Mouse (Mus musculus): ENCODE data around the gene Spice1. TPM values are rescaled to one million over a fixed set of nuclear protein-coding genes. Genes with fewer than 3 reads are reported as not detected.
A peak's percentile ranks its signal among the peaks of the same experiment; 100 is the strongest.

The Spice1 gene
- polyA plus RNA-seq, 1 experiment from 2014 or later: 32.2 TPM

- Histone ChIP-seq H3K36me3 (no peaks in the 10 kb centered on the region), H3K27me3 (peaks cover 34% of the 10 kb centered on the region), H3K9me3 (0 out of 2 replicates have a peak, but pooled peaks cover 4% of the 10 kb centered on the region), H3K27ac (no peak overlapping the region), H3K4me3 (replicated peaks) (peak overlapping the region; percentile 61), H3K9ac (replicated peaks) (peak overlapping the region; percentile 72), H3K4me2 (peak overlapping the region; percentile 99), H3K4me1 (replicated peaks) (peaks cover 13% of the 10 kb centered on the region)
- peak; percentile 56; the same call in 1 of the 2 replicates for ATAC-seq (ENCODE audit: insufficient number of reproducible peaks, insufficient read depth, low FRiP score, low TSS enrichment, low read depth)
- WGBS: 9% methylated on average over 6 of the region's 6 CpGs
Measured at GRCm38 (mm10) chr16:44331671-44331994, 15.3 kb upstream of the Spice1 start.

GRCm38 (mm10) chr16:44331995-44332860, 14.7 kb upstream of the Spice1 start:
- H3K9ac ChIP-seq (replicated peaks): peak overlapping the region; percentile 72
- 0 out of 2 replicates have a peak, but pooled peaks cover 4% of the 10 kb centered on the region for H3K9me3 ChIP-seq
- peak overlapping the region; percentile 99 for H3K4me2 ChIP-seq
- peaks cover 13% of the 10 kb centered on the region for H3K4me1 ChIP-seq (replicated peaks)
- no peak overlapping the region for H3K27ac ChIP-seq
- H3K27me3 ChIP-seq: peaks cover 34% of the 10 kb centered on the region
- H3K4me3 ChIP-seq (replicated peaks): peak overlapping the region; percentile 61
- no peaks in the 10 kb centered on the region for H3K36me3 ChIP-seq
- peak; percentile 71; the same call in 1 of the 2 replicates for ATAC-seq (ENCODE audit: insufficient number of reproducible peaks, insufficient read depth, low FRiP score, low TSS enrichment, low read depth)
- WGBS: under 1% methylated on average over 60 of the region's 60 CpGs

- 0 out of 2 replicates have a peak, but pooled peaks cover 4% of the 10 kb centered on the region for H3K9me3 ChIP-seq
- peak within 1 kb of the TSS; percentile 72 for H3K9ac ChIP-seq (replicated peaks)
- peak within 1 kb of the TSS; percentile 99 for H3K4me2 ChIP-seq
- H3K4me1 ChIP-seq (replicated peaks): peaks cover 13% of the 10 kb centered on the region
- 4% methylated on average over 15 of the region's 15 CpGs for WGBS
- H3K27me3 ChIP-seq: peaks cover 34% of the 10 kb centered on the region
- no peaks in the 10 kb centered on the region for H3K36me3 ChIP-seq
- no peak for ATAC-seq (ENCODE audit: insufficient number of reproducible peaks, insufficient read depth, low FRiP score, low TSS enrichment, low read depth)
- H3K4me3 ChIP-seq (replicated peaks): peak within 1 kb of the TSS; percentile 61
- H3K27ac ChIP-seq: no peak within 1 kb of the TSS
Measured at GRCm38 (mm10) chr16:44332861-44333284, 14.0 kb upstream of the Spice1 start, which contains the start of gene Sidt1. Gene Sidt1, minus strand, starts transcription at chr16:44333196.

GRCm38 (mm10) chr16:44337541-44337940, 9.4 kb upstream of the Spice1 start:
- no peaks in the 10 kb centered on the region for H3K9me3 ChIP-seq
- no peak overlapping the region for H3K9ac ChIP-seq (replicated peaks)
- no peak overlapping the region for H3K4me3 ChIP-seq (replicated peaks)
- peaks cover 7% of the 10 kb centered on the region; the same call in 1 of the 2 replicates for H3K4me1 ChIP-seq (replicated peaks)
- H3K36me3 ChIP-seq: no peaks in the 10 kb centered on the region
- no peak for ATAC-seq (ENCODE audit: insufficient number of reproducible peaks, insufficient read depth, low FRiP score, low TSS enrichment, low read depth)
- H3K4me2 ChIP-seq: no peak overlapping the region
- H3K27ac ChIP-seq: no peak overlapping the region
- peaks cover 15% of the 10 kb centered on the region for H3K27me3 ChIP-seq

GRCm38 (mm10) chr16:44349801-44350397, 3.0 kb downstream of the Spice1 start:
- 78% methylated on average over 4 of the region's 4 CpGs for WGBS
- H3K4me2 ChIP-seq: peak overlapping the region; percentile 19; the same call in 1 of the 2 replicates

GRCm38 (mm10) chr16:44356291-44356690, 9.4 kb downstream of the Spice1 start:
- Histone ChIP-seq H3K4me1 (replicated peaks) (no peaks in the 10 kb centered on the region), H3K27me3 (no peaks in the 10 kb centered on the region), H3K4me2 (no peak overlapping the region), H3K9me3 (no peaks in the 10 kb centered on the region), H3K27ac (no peak overlapping the region), H3K9ac (replicated peaks) (no peak overlapping the region), H3K36me3 (peaks cover 19% of the 10 kb centered on the region), H3K4me3 (replicated peaks) (no peak overlapping the region)
- no peak for ATAC-seq (ENCODE audit: insufficient number of reproducible peaks, insufficient read depth, low FRiP score, low TSS enrichment, low read depth)
- WGBS: 75% methylated on average over 7 of the region's 7 CpGs

More at GRCm38 (mm10) chr16:44349801-44350397, 3.0 kb downstream of the Spice1 start:
- H3K27ac ChIP-seq: no peak overlapping the region
- no peaks in the 10 kb centered on the region for H3K36me3 ChIP-seq
- no peak overlapping the region for H3K9ac ChIP-seq (replicated peaks)
- no peaks in the 10 kb centered on the region for H3K27me3 ChIP-seq
- H3K4me3 ChIP-seq (replicated peaks): no peak overlapping the region
- no peaks in the 10 kb centered on the region for H3K9me3 ChIP-seq
- ATAC-seq (ENCODE audit: insufficient number of reproducible peaks, insufficient read depth, low FRiP score, low TSS enrichment, low read depth): no peak
- H3K4me1 ChIP-seq (replicated peaks): peaks cover 18% of the 10 kb centered on the region

GRCm38 (mm10) chr16:44357571-44358268, 10.8 kb downstream of the Spice1 start:
- H3K27ac ChIP-seq: no peak overlapping the region
- no peaks in the 10 kb centered on the region for H3K27me3 ChIP-seq
- H3K9ac ChIP-seq (replicated peaks): no peak overlapping the region
- H3K9me3 ChIP-seq: no peaks in the 10 kb centered on the region
- H3K4me1 ChIP-seq (replicated peaks): no peaks in the 10 kb centered on the region
- H3K36me3 ChIP-seq: peaks cover 27% of the 10 kb centered on the region
- H3K4me2 ChIP-seq: no peak overlapping the region
- H3K4me3 ChIP-seq (replicated peaks): no peak overlapping the region
- WGBS: 76% methylated on average over 4 of the region's 4 CpGs
- no peak for ATAC-seq (ENCODE audit: insufficient number of reproducible peaks, insufficient read depth, low FRiP score, low TSS enrichment, low read depth)

GRCm38 (mm10) chr16:44361921-44362890, 15.3 kb downstream of the Spice1 start:
- Histone ChIP-seq H3K9me3 (no peaks in the 10 kb centered on the region), H3K27me3 (no peaks in the 10 kb centered on the region), H3K9ac (replicated peaks) (no peak overlapping the region), H3K27ac (no peak overlapping the region), H3K4me2 (no peak overlapping the region), H3K4me3 (replicated peaks) (no peak overlapping the region), H3K36me3 (peaks cover 40% of the 10 kb centered on the region), H3K4me1 (replicated peaks) (no peaks in the 10 kb centered on the region)
- ATAC-seq (ENCODE audit: insufficient number of reproducible peaks, insufficient read depth, low FRiP score, low TSS enrichment, low read depth): no peak
- WGBS: 82% methylated on average over 10 of the region's 10 CpGs

- 91% methylated on average over 7 of the region's 7 CpGs for WGBS
- Histone ChIP-seq H3K9me3 (no peaks in the 10 kb centered on the region), H3K4me3 (replicated peaks) (no peak overlapping the region), H3K27ac (no peak overlapping the region), H3K36me3 (peaks cover 36% of the 10 kb centered on the region), H3K27me3 (no peaks in the 10 kb centered on the region), H3K9ac (replicated peaks) (no peak overlapping the region), H3K4me2 (no peak overlapping the region), H3K4me1 (replicated peaks) (no peaks in the 10 kb centered on the region)
- ATAC-seq (ENCODE audit: insufficient number of reproducible peaks, insufficient read depth, low FRiP score, low TSS enrichment, low read depth): no peak
Measured at GRCm38 (mm10) chr16:44365522-44365921, 18.6 kb downstream of the Spice1 start.

GRCm38 (mm10) chr16:44375459-44375858, 28.5 kb downstream of the Spice1 start:
- Histone ChIP-seq H3K36me3 (peaks cover 49% of the 10 kb centered on the region), H3K4me3 (replicated peaks) (no peak overlapping the region), H3K27ac (no peak overlapping the region), H3K27me3 (no peaks in the 10 kb centered on the region), H3K9me3 (no peaks in the 10 kb centered on the region), H3K4me2 (no peak overlapping the region), H3K9ac (replicated peaks) (no peak overlapping the region), H3K4me1 (replicated peaks) (no peaks in the 10 kb centered on the region)
- WGBS: 90% methylated on average over 4 of the region's 4 CpGs
- no peak for ATAC-seq (ENCODE audit: insufficient number of reproducible peaks, insufficient read depth, low FRiP score, low TSS enrichment, low read depth)

All from limb, embryonic 12.5 days (tissue).